Mouse (Mus musculus) T-helper 2 cell (primary cell): ENCODE data around the gene Sacs.
"Not testable (repeated sequence)": the region's sequence is repeated elsewhere in the genome, so short reads cannot be mapped to it uniquely, and the experiment has no call there.

Source experiments
- in situ Hi-C: fragments of 300-600 bp; cut with MboI, MseI; formaldehyde crosslinking; loops from one replicate; pipeline ENCODE4 v1.15.1; 2025; ENCODE audit warnings: high pct_unique_total_duplicates

Sacs gene

GRCm38 (mm10) chr14:61157426-61157825 lies 19.2 kb downstream of the Sacs start:
- in situ Hi-C loops = not testable (repeated sequence)

GRCm38 (mm10) chr14:61160920-61161319 lies 22.7 kb downstream of the Sacs start:
- in situ Hi-C loops = no loop called here

GRCm38 (mm10) chr14:61161367-61162334 lies 23.4 kb downstream of the Sacs start:
- in situ Hi-C loops = no loop called here

- in situ Hi-C loops = no loop called here
Measured at GRCm38 (mm10) chr14:61164461-61164860, 26.2 kb downstream of the Sacs start.

- in situ Hi-C loops = no loop called here
Measured at GRCm38 (mm10) chr14:61165929-61166328, 27.7 kb downstream of the Sacs start.

GRCm38 (mm10) chr14:61171261-61171970 lies 33.2 kb downstream of the Sacs start:
- in situ Hi-C loops = no loop called here

- in situ Hi-C loops = no loop called here
Measured at GRCm38 (mm10) chr14:61172548-61173158, 34.4 kb downstream of the Sacs start.

- in situ Hi-C loops = no loop called here
Measured at GRCm38 (mm10) chr14:61173229-61173628, 35.0 kb downstream of the Sacs start.

GRCm38 (mm10) chr14:61191904-61192303 lies 53.6 kb downstream of the Sacs start:
- in situ Hi-C loops = no loop called here

GRCm38 (mm10) chr14:61192326-61192725 lies 54.1 kb downstream of the Sacs start:
- in situ Hi-C loops = no loop called here

GRCm38 (mm10) chr14:61194416-61194815 lies 56.2 kb downstream of the Sacs start:
- in situ Hi-C loops = no loop called here

GRCm38 (mm10) chr14:61210111-61210510 lies 71.9 kb downstream of the Sacs start:
- in situ Hi-C loops = no loop called here

- in situ Hi-C loops = no loop called here
Measured at GRCm38 (mm10) chr14:61211754-61212153, 73.5 kb downstream of the Sacs start.

GRCm38 (mm10) chr14:61221166-61221565 lies 82.9 kb downstream of the Sacs start:
- in situ Hi-C loops = loop anchor here (10.0 kb wide), 1 partner anchor 1066 kb away; no protein-coding TSS in a partner anchor

GRCm38 (mm10) chr14:61222506-61222905 lies 84.2 kb downstream of the Sacs start:
- in situ Hi-C loops = loop anchor here (10.0 kb wide), 1 partner anchor 1068 kb away; no protein-coding TSS in a partner anchor

- in situ Hi-C loops = loop anchor here (10.0 kb wide), 1 partner anchor 1069 kb away; no protein-coding TSS in a partner anchor
Measured at GRCm38 (mm10) chr14:61223740-61224139, 85.5 kb downstream of the Sacs start.

GRCm38 (mm10) chr14:61224387-61225077 lies 86.3 kb downstream of the Sacs start:
- in situ Hi-C loops = loop anchor here (10.0 kb wide), 1 partner anchor 1070 kb away; no protein-coding TSS in a partner anchor

GRCm38 (mm10) chr14:61226151-61226550 lies 87.9 kb downstream of the Sacs start:
- in situ Hi-C loops = loop anchor here (10.0 kb wide), 1 partner anchor 1071 kb away; no protein-coding TSS in a partner anchor

- in situ Hi-C loops = loop anchor here (10.0 kb wide), 1 partner anchor 1075 kb away; no protein-coding TSS in a partner anchor
Measured at GRCm38 (mm10) chr14:61229763-61230162, 91.5 kb downstream of the Sacs start.

- in situ Hi-C loops = no loop called here
Measured at GRCm38 (mm10) chr14:61230179-61230578, 91.9 kb downstream of the Sacs start.

- in situ Hi-C loops = no loop called here
Measured at GRCm38 (mm10) chr14:61232016-61232568, 93.8 kb downstream of the Sacs start.
